In genomic region chr6:18819343-18819742, GRCm38 (mm10) we compare ENCODE assay signal across 9 mouse cellular contexts. TPM values are rescaled to one million over a fixed set of nuclear protein-coding genes. Genes with fewer than 3 reads are reported as not detected.
DNase-seq lines count a peak whose midpoint lies in the region; ATAC-seq and TF ChIP-seq lines count a peak whose summit lies in the region.
"Had no signal": no experiment of that assay in that cellular context is flagged by ENCODE, and none has a peak within 500 bp of the region (broad histone marks: within the 10 kb centered on the region; RNA-seq: fewer than 3 reads in every experiment).

No protein-coding gene starts in this region.

- no peaks in the 10 kb centered on the region for H3K36me3 ChIP-seq in midbrain, embryonic 14.5 days (ENCODE audit: control insufficient read depth, insufficient read depth, low read length)

- ATAC-seq in activated CD4-positive, CD25-positive, alpha-beta regulatory T cell, adult 4 months, result peak; percentile 44
- ATAC-seq in midbrain, embryonic 14.5 days (ENCODE audit: low FRiP score, low TSS enrichment), result peak; percentile 34; the same call in 1 of the 2 replicates
- no peak; the same call in 1 of the 2 replicates for ATAC-seq in granulocyte monocyte progenitor cell, adult 5-6 weeks (replicated peaks; ENCODE audit: poor library complexity, severe bottlenecking)

- DNase-seq in ovary, postnatal 36 days (ENCODE audit: low spot score), result peak; percentile 20
- DNase-seq in ovary, adult 18-20 months (ENCODE audit: low spot score), result no peak
- peak; percentile 69 for DNase-seq in heart, postnatal 4 days
- peak; percentile 50 to 63 for DNase-seq in layer of hippocampus, postnatal 36 days
- peak; percentile 87 for DNase-seq in midbrain, embryonic 14.5 days

- peak; percentile 64; the same call in 1 of the 2 replicates for TF ChIP-seq CTCF in cortical plate, adult 2 months (IDR thresholded peaks at IDR 0.05; ENCODE audit: extremely low read depth, insufficient read depth, low read length)

- no peak for TF ChIP-seq POLR2A in cortical plate, adult 2 months (IDR thresholded peaks at IDR 0.05; ENCODE audit: extremely low read depth, insufficient read depth, low read length)

- no peaks in the 10 kb centered on the region; the same call in 1 of the 2 replicates for H3K4me1 ChIP-seq in cortical plate, adult 2 months (ENCODE audit: control insufficient read depth, insufficient read depth, low read length)
- H3K4me1 ChIP-seq in midbrain, embryonic 14.5 days (ENCODE audit: control insufficient read depth, insufficient read depth, low read length), result no peaks in the 10 kb centered on the region

- no peaks in the 10 kb centered on the region for H3K9me3 ChIP-seq in midbrain, embryonic 14.5 days (ENCODE audit: control insufficient read depth, low read length)

- no peak overlapping the region for H3K4me3 ChIP-seq in cortical plate, adult 2 months (ENCODE audit: insufficient read depth, low read length)
- H3K4me3 ChIP-seq in midbrain, embryonic 14.5 days (replicated peaks; ENCODE audit: low read depth, low read length), result no peak overlapping the region

- H3K27ac ChIP-seq in cortical plate, adult 2 months (ENCODE audit: insufficient read depth, low read length), result no peak overlapping the region
- H3K27ac ChIP-seq in midbrain, embryonic 14.5 days (replicated peaks; ENCODE audit: low read depth, low read length), result no peak overlapping the region

- H3K4me2 ChIP-seq in midbrain, embryonic 14.5 days (ENCODE audit: low read length), result no peak overlapping the region

- no peak overlapping the region for H3K9ac ChIP-seq in midbrain, embryonic 14.5 days (replicated peaks; ENCODE audit: low read length)

- WGBS in midbrain, embryonic 14.5 days, result 12% methylated on average over 4 of the region's 4 CpGs

- H3K27me3 ChIP-seq in midbrain, embryonic 14.5 days (ENCODE audit: control insufficient read depth, insufficient read depth, low read length), result no peaks in the 10 kb centered on the region

RNA-seq across cellular contexts. Expression of gene Lsm8, which starts 29.0 kb away (rescaled TPM):
- polyA plus RNA-seq in activated CD4-positive, CD25-positive, alpha-beta regulatory T cell, adult 4 months (2017; shearing (Covaris generic)), result 10 to 100 TPM; 55.5 to 63.2 TPM
- 44.3 and 45.5 TPM in 2 replicates for polyA plus RNA-seq in cortical plate, adult 2 months (2012; rRNA removed)
- 10 to 100 TPM; 47.6 to 48.3 TPM for total RNA-seq in heart, postnatal 4 days (2021)
- 10 to 100 TPM; 44.9 to 49.8 TPM for total RNA-seq in layer of hippocampus, postnatal 36 days (2021)
- 111 and 137 TPM in 2 replicates for polyA plus RNA-seq in midbrain, embryonic 14.5 days (2014; fragmentation: Nextera tagmentation; extraction: Ambion mirVana)
- total RNA-seq in granulocyte monocyte progenitor cell, adult 5-6 weeks (2014; fragmentation: Nextera tagmentation), result 138 and 166 TPM in 2 replicates
- 88.1 and 109 TPM in 2 replicates for total RNA-seq in granulocyte monocyte progenitor cell, adult 5-6 weeks (2017)

RNA-seq across cellular contexts. Expression of gene Ankrd7, which starts 46.8 kb away (rescaled TPM):
- not detected for polyA plus RNA-seq in activated CD4-positive, CD25-positive, alpha-beta regulatory T cell, adult 4 months (2017; shearing (Covaris generic))
- 0.19 and 0.25 TPM in 2 replicates for polyA plus RNA-seq in cortical plate, adult 2 months (2012; rRNA removed)
- total RNA-seq in heart, postnatal 4 days (2021), result not detected
- not detected for total RNA-seq in layer of hippocampus, postnatal 36 days (2021)
- not detected in 2 replicates for polyA plus RNA-seq in midbrain, embryonic 14.5 days (2014; fragmentation: Nextera tagmentation; extraction: Ambion mirVana)
- total RNA-seq in granulocyte monocyte progenitor cell, adult 5-6 weeks (2014; fragmentation: Nextera tagmentation), result not detected in 2 replicates
- not detected in 2 replicates for total RNA-seq in granulocyte monocyte progenitor cell, adult 5-6 weeks (2017)
- polyA plus RNA-seq: neural tube, embryonic 14.5 days had no signal
